Mouse (Mus musculus) stomach, embryonic 14.5 days (tissue): ENCODE measurements around the gene Tspan15. TPM values are rescaled to one million over a fixed set of nuclear protein-coding genes. Genes with fewer than 3 reads are reported as not detected.
A peak's percentile ranks its signal among the peaks of the same experiment; 100 is the strongest.

ENCODE experiments used
- ATAC-seq: fragments of 200-750 bp; cut with Nextera tagmentation; 2 replicates; pipeline ENCODE4 v1.8.0; 2017; ENCODE audit warnings: low read depth, moderate TSS enrichment; ENCODE audit not compliant: insufficient number of reproducible peaks, insufficient read depth, low FRiP score
- H3K27ac ChIP-seq: fragments of 300-500 bp; sonication (generic); 2 replicates; pipeline ENCODE4 v1.5.1; 2014; ENCODE audit warnings: mild to moderate bottlenecking, low read length, moderate library complexity, mixed read lengths
- H3K27me3 ChIP-seq: fragments of 300-500 bp; sonication (generic); 2 replicates; pipeline ENCODE4 v1.6.1; 2014; ENCODE audit warnings: low read length, control low read depth, mixed read lengths; ENCODE audit not compliant: control insufficient read depth, insufficient read depth
- H3K36me3 ChIP-seq: fragments of 300-500 bp; sonication (generic); 2 replicates; pipeline ENCODE4 v1.6.1; 2014; ENCODE audit warnings: mild to moderate bottlenecking, control low read depth, low read length, moderate library complexity, mixed read lengths; ENCODE audit not compliant: control insufficient read depth, insufficient read depth
- H3K4me1 ChIP-seq: fragments of 300-500 bp; sonication (generic); 2 replicates; pipeline ENCODE4 v1.6.1; 2014; ENCODE audit warnings: low read length, control low read depth, mixed read lengths; ENCODE audit not compliant: control insufficient read depth, insufficient read depth
- H3K4me2 ChIP-seq: fragments of 300-500 bp; sonication (generic); replicated peaks from 2 replicates; pipeline ENCODE4 v1.6.1; 2014; ENCODE audit warnings: low read depth, low read length, control low read depth
- H3K4me3 ChIP-seq: fragments of 300-500 bp; sonication (generic); 2 replicates; pipeline ENCODE4 v1.5.1; 2014; ENCODE audit warnings: low read depth, low read length, control low read depth
- H3K9ac ChIP-seq: fragments of 300-500 bp; sonication (generic); replicated peaks from 2 replicates; pipeline ENCODE4 v1.6.1; 2014; ENCODE audit warnings: low read depth, mild to moderate bottlenecking, control low read depth, low read length, moderate library complexity, mixed read lengths
- H3K9me3 ChIP-seq: fragments of 300-500 bp; sonication (generic); 2 replicates; pipeline ENCODE4 v1.6.1; 2016; ENCODE audit warnings: low read depth, low read length, control low read depth; ENCODE audit not compliant: control insufficient read depth
- WGBS: fragments of 180-500 bp; shearing (Covaris S2); extraction: QIAGEN DNeasy Blood & Tissue Kit; methylation state at CpG from one replicate; pipeline ENCODE4 v1.1.7; 2014; 5-methylcytosine and 5-hydroxymethylcytosine counted together
- polyA plus RNA-seq: library from polyadenylated mRNA; unstranded; fragments of >200 nt; fragmentation: Nextera tagmentation; extraction: Ambion mirVana; gene quantifications from 2 replicates; pipeline ENCODE4 v1.2.1, GENCODE M21; 2014

The Tspan15 gene
- polyA plus RNA-seq, 1 experiment from 2014 or later = 32.8 TPM

DNA sequence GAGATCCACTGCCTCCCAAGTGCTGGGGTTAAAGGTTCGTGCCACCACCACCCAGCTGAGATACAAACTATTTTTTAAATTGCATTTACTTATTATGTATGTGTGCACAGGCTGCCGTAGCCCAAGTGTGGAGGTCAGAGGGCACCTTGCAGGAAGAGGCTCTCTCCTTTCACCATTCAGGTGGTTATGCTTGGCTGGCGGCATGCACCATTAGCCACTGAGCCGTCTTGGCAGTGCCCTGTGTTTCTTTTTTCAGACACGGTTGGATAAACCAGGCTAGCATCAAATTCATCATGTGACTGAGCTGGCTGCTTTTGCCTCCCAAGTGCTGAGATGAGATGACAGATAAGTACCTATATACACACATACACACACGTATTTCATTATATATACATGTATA is 8.2 kb upstream of the Tspan15 start:
- H3K4me2 ChIP-seq = no peak overlapping the region
- H3K36me3 ChIP-seq = no peaks in the 10 kb centered on the region
- 48% methylated on average over 6 of the region's 6 CpGs for WGBS
- no peak overlapping the region for H3K9ac ChIP-seq
- ATAC-seq = no peak
- H3K27ac ChIP-seq = no peak overlapping the region
- no peaks in the 10 kb centered on the region for H3K9me3 ChIP-seq
- H3K4me3 ChIP-seq = no peak overlapping the region
- no peaks in the 10 kb centered on the region for H3K4me1 ChIP-seq
- no peaks in the 10 kb centered on the region for H3K27me3 ChIP-seq

DNA sequence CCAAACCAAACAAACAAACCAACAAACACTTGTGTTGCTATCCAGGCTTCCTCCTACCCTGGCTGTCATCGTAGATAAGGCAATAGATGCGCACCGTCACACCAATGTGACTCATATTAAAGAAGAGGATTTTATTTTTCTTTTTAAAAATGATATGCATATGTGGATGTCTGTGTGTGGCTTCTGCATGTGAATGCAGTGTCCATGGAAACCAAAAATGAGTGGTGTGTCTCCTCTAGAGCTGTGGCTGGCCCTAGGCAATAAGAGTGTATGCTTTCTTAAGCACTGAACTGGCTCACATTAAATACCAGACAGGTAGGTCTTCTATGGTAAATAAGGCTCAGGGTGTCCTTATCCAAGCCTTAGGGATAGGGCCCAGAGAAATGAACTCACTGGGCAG is 7.6 kb upstream of the Tspan15 start:
- no peak overlapping the region for H3K9ac ChIP-seq
- 93% methylated on average over 3 of the region's 3 CpGs for WGBS
- H3K4me3 ChIP-seq = no peak overlapping the region
- H3K9me3 ChIP-seq = no peaks in the 10 kb centered on the region
- H3K27me3 ChIP-seq = no peaks in the 10 kb centered on the region
- H3K27ac ChIP-seq = no peak overlapping the region
- H3K36me3 ChIP-seq = no peaks in the 10 kb centered on the region
- no peak overlapping the region for H3K4me2 ChIP-seq
- no peaks in the 10 kb centered on the region for H3K4me1 ChIP-seq
- no peak for ATAC-seq

DNA sequence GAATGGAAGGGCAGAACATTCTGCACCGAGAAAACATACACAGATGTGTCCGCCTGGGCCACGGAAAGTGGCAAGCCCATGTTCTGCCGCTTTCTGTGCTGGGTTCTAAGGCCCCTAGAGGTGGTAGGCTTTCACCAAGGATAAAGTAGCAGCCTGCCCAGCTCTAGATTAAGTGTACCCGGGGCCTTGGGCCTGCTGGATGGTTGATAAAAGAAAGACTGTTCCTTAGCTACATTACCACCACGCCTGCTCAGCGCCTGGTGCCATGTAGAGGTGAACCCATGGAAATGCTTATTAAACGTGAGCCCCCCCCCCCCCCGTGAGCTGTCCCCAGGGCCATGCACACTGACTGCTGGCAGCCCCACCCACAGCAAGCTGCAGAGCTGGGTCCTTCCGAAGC is 6.2 kb upstream of the Tspan15 start:
- peak; percentile 33; the same call in 1 of the 2 replicates for ATAC-seq
- Histone ChIP-seq H3K4me2 (no peak overlapping the region), H3K4me3 (no peak overlapping the region), H3K27ac (no peak overlapping the region), H3K9me3 (no peaks in the 10 kb centered on the region), H3K27me3 (no peaks in the 10 kb centered on the region), H3K36me3 (no peaks in the 10 kb centered on the region), H3K4me1 (no peaks in the 10 kb centered on the region), H3K9ac (no peak overlapping the region)
- 81% methylated on average over 9 of the region's 10 CpGs for WGBS

DNA sequence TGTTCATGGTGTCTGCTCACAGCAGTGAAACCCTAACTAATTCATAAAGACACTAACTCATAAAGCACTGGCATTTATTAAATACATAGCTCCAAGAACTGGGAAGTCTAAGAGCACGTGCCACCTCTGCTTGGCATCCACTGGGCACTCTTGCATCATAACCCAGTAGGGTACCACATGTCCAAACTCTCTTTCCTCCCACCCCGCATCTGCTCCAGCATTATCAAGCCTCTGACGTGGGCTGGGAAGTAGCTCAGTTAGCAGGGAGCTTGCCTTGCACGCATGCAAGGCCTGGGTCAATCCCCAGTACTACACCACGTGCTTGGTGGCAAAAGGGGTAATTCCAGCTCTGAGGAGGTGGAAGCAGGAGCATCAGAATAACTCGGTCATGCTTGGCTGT is 5.1 kb upstream of the Tspan15 start:
- H3K4me1 ChIP-seq = peaks cover 5% of the 10 kb centered on the region; the same call in 1 of the 2 replicates
- no peak overlapping the region for H3K4me2 ChIP-seq
- H3K9ac ChIP-seq = no peak overlapping the region
- no peaks in the 10 kb centered on the region for H3K36me3 ChIP-seq
- no peak overlapping the region for H3K4me3 ChIP-seq
- no peak for ATAC-seq
- no peaks in the 10 kb centered on the region for H3K9me3 ChIP-seq
- no peak overlapping the region for H3K27ac ChIP-seq
- no peaks in the 10 kb centered on the region for H3K27me3 ChIP-seq
- WGBS = 90% methylated on average over 6 of the region's 6 CpGs

DNA sequence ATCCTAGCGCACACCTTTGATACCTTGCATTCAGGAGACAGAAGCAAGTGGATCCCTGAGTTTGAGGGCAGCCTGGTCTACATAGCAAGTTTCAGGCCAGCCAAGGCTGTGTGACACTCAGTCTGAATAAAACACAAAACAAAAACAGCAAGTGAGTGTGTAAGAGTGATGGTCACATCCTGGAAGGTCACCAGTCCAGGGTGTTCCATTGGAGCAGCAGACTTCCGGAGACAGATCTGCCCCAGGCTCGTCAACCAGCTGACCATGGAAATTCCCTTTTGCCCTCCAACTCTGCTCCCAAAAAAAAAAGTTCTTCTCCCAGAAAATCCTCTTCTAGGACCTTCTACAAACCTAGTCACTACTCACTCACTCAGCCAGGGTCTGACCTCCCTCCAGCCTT is 760 bp upstream of the Tspan15 start:
- H3K9me3 ChIP-seq = no peaks in the 10 kb centered on the region
- H3K27ac ChIP-seq = no peak overlapping the region
- H3K27me3 ChIP-seq = no peaks in the 10 kb centered on the region
- no peak overlapping the region for H3K9ac ChIP-seq
- H3K4me1 ChIP-seq = peaks cover 8% of the 10 kb centered on the region; the same call in 1 of the 2 replicates
- H3K4me3 ChIP-seq = no peak overlapping the region
- no peak for ATAC-seq
- no peaks in the 10 kb centered on the region for H3K36me3 ChIP-seq
- WGBS = 89% methylated on average over 3 of the region's 3 CpGs
- H3K4me2 ChIP-seq = peak overlapping the region; percentile 91; the same call in 1 of the 2 replicates

DNA sequence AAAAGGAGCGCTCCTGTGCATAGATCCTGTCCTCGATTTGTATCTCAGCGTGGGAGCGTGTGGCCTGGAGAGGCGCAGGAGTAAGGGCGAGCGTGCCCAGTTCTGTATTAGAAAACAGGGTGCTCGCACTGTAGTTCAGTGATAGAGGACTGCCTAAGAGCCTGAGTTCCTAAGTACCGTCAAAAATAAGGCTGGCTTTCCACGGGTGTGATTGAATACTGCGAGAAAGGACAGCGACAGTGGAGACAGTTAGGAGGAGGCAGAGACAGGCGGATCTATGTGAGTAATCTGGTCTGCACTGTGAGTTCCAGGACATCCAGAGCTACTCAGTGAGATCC is 313 bp upstream of the Tspan15 start:
- H3K4me3 ChIP-seq = peak overlapping the region; percentile 55
- no peak overlapping the region for H3K27ac ChIP-seq
- 2% methylated on average over 13 of the region's 13 CpGs for WGBS
- H3K9me3 ChIP-seq = no peaks in the 10 kb centered on the region
- H3K4me2 ChIP-seq = peak overlapping the region; percentile 91
- no peaks in the 10 kb centered on the region for H3K36me3 ChIP-seq
- H3K4me1 ChIP-seq = peaks cover 8% of the 10 kb centered on the region; the same call in 1 of the 2 replicates
- H3K9ac ChIP-seq = no peak overlapping the region
- H3K27me3 ChIP-seq = no peaks in the 10 kb centered on the region
- ATAC-seq = no peak

DNA sequence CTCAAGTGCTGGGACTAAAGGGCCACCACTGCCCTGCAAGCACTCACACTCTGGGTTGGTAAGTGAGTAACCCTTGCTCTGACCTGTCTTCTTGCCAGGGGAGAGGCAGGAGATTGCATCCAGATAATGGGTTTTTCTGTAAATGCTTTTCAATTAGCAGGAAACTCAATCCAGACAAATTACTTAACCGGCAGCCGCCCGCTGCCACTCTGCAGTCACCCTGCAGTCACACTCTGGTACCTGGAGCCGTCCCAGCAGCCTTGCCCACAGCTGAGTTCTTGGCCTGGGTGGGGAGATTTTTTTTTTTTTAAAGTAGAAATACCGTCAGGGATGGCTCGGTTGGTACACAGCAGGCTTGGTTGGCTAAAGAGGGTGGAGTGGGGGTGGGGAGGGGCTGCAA is 2.9 kb downstream of the Tspan15 start:
- ATAC-seq = no peak
- Histone ChIP-seq H3K4me2 (no peak overlapping the region), H3K27me3 (no peaks in the 10 kb centered on the region), H3K4me3 (no peak overlapping the region), H3K36me3 (no peaks in the 10 kb centered on the region), H3K9ac (no peak overlapping the region), H3K4me1 (peaks cover 17% of the 10 kb centered on the region; the same call in 1 of the 2 replicates), H3K27ac (no peak overlapping the region), H3K9me3 (no peaks in the 10 kb centered on the region)
- WGBS = 48% methylated on average over 6 of the region's 6 CpGs

DNA sequence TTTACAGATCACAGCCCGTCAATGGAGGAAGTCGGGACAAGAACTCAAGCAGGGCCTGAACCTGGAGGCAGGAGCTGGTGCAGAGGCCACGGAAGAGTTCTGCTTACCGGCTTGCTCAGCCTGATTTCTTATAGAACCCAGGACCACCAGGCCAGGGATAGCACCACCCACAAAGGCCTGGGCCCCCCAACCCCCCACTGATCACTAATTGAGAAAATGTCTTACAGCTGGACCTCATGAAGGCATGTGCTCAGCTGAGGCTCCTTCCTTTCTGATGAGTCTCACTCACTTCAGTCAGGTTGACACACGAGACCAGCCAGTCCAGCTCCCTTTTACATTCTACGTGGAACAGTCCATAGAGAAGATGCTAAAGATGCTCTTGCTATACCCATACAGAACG is 5.2 kb downstream of the Tspan15 start:
- ATAC-seq = no peak
- WGBS = 71% methylated on average over 7 of the region's 7 CpGs
- peaks cover 12% of the 10 kb centered on the region; the same call in 1 of the 2 replicates for H3K4me1 ChIP-seq

DNA sequence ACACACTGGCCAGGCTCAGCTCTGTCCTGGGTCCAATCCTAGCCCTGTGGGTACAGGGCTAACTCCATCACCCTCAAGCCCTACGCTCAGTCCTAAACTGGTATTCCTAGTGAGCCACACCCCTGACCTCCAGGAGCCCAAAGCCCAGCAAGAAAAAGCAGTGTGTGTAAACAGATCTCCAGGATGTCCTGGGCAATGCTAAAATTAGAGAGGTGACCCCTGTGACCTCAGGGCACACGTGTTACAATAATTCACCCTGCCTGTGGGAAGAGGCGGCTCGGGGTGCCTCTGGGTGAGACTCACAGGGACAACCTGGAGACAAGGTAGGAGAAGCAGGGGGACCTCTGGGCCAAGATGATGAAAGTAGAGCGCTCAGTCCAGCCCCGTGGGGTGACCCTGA is 6.8 kb downstream of the Tspan15 start:
- Histone ChIP-seq H3K9ac (no peak overlapping the region), H3K27ac (no peak overlapping the region), H3K4me3 (no peak overlapping the region), H3K9me3 (no peaks in the 10 kb centered on the region), H3K4me2 (no peak overlapping the region), H3K4me1 (peaks cover 12% of the 10 kb centered on the region; the same call in 1 of the 2 replicates), H3K27me3 (no peaks in the 10 kb centered on the region), H3K36me3 (no peaks in the 10 kb centered on the region)
- WGBS = 50% methylated on average over 6 of the region's 6 CpGs
- no peak for ATAC-seq

More for the DNA sequence above, 5.2 kb downstream of the Tspan15 start:
- Histone ChIP-seq H3K27ac (no peak overlapping the region), H3K36me3 (no peaks in the 10 kb centered on the region), H3K4me3 (no peak overlapping the region), H3K4me2 (no peak overlapping the region), H3K9ac (no peak overlapping the region), H3K27me3 (no peaks in the 10 kb centered on the region), H3K9me3 (no peaks in the 10 kb centered on the region)
